Mouse (Mus musculus): ENCODE results near the gene Fam47e.
A peak's percentile ranks its signal among the peaks of the same experiment; 100 is the strongest.

Gene Fam47e

GRCm38 (mm10) chr5:92554891-92555511 is at the start of gene Fam47e:
Fam47e (plus strand) TSS chr5:92555069.
- DNase-seq = no peak

- peak; percentile 96 for DNase-seq
These were observed 49.4 kb upstream of the Fam47e start for GRCm38 (mm10) chr5:92505402-92505865.

- DNase-seq = peak; percentile 66
These were observed 48.6 kb upstream of the Fam47e start for GRCm38 (mm10) chr5:92506301-92506729.

- DNase-seq = no peak
These were observed 48.1 kb upstream of the Fam47e start, which contains the start of gene Scarb2 for GRCm38 (mm10) chr5:92506733-92507132. Scarb2 (minus strand) TSS chr5:92506833.

- DNase-seq = no peak
These were observed 46.0 kb upstream of the Fam47e start for GRCm38 (mm10) chr5:92508853-92509252.

- no peak for DNase-seq
These were observed 43.6 kb upstream of the Fam47e start for GRCm38 (mm10) chr5:92511256-92511655.

- no peak for DNase-seq
These were observed 42.8 kb upstream of the Fam47e start for GRCm38 (mm10) chr5:92512066-92512465.

- DNase-seq = peak; percentile 56
These were observed 33.7 kb upstream of the Fam47e start for GRCm38 (mm10) chr5:92521131-92521530.

- DNase-seq = peak; percentile 67
These were observed 30.0 kb upstream of the Fam47e start for GRCm38 (mm10) chr5:92524821-92525258.

GRCm38 (mm10) chr5:92539698-92540097 is 15.2 kb upstream of the Fam47e start:
- no peak for DNase-seq

GRCm38 (mm10) chr5:92552611-92553010 is 2.3 kb upstream of the Fam47e start:
- no peak for DNase-seq

- peak; percentile 24 for DNase-seq
These were observed 930 bp upstream of the Fam47e start for GRCm38 (mm10) chr5:92553939-92554338.

GRCm38 (mm10) chr5:92554443-92554842 is 426 bp upstream of the Fam47e start:
- no peak for DNase-seq

- no peak for DNase-seq
These were observed 1.0 kb downstream of the Fam47e start for GRCm38 (mm10) chr5:92555905-92556304.

GRCm38 (mm10) chr5:92557508-92557907 is 2.6 kb downstream of the Fam47e start:
- DNase-seq = no peak

- DNase-seq = no peak
These were observed 5.3 kb downstream of the Fam47e start for GRCm38 (mm10) chr5:92560201-92560600.

- no peak for DNase-seq
These were observed 7.1 kb downstream of the Fam47e start for GRCm38 (mm10) chr5:92562002-92562401.

- peak; percentile 74 for DNase-seq
These were observed 16.4 kb downstream of the Fam47e start for GRCm38 (mm10) chr5:92571232-92571631.

GRCm38 (mm10) chr5:92579559-92579958 is 24.7 kb downstream of the Fam47e start:
- DNase-seq = no peak

- peak; percentile 50 for DNase-seq
These were observed 31.1 kb downstream of the Fam47e start for GRCm38 (mm10) chr5:92585932-92586331.

- DNase-seq = no peak
These were observed 40.2 kb downstream of the Fam47e start for GRCm38 (mm10) chr5:92595026-92595425.

GRCm38 (mm10) chr5:92596865-92597264 is 42.0 kb downstream of the Fam47e start:
- no peak for DNase-seq

- DNase-seq = no peak
These were observed 44.2 kb downstream of the Fam47e start for GRCm38 (mm10) chr5:92599030-92599429.
